Mouse (Mus musculus) layer of hippocampus, postnatal 10 days (tissue): ENCODE data around the gene Camk1d. TPM values are rescaled to one million over a fixed set of nuclear protein-coding genes. Genes with fewer than 3 reads are reported as not detected.
A peak's percentile ranks its signal among the peaks of the same experiment; 100 is the strongest.
"Not testable (repeated sequence)": the region's sequence is repeated elsewhere in the genome, so short reads cannot be mapped to it uniquely, and the experiment has no call there.

Experiments used
- DNase-seq, 2 experiments: peaks; one replicate each; pipeline ENCODE4 v3.0.0; 2021; ENCODE audit warnings: low spot score in 2 of 2
- total RNA-seq, 2 experiments: library from RNA; stranded (reverse); gene quantifications; 2 replicates each; pipeline ENCODE4 v1.2.3; 2021

Gene Camk1d
- total RNA-seq, 2 experiments from 2014 or later = 124 to 128 TPM

DNA sequence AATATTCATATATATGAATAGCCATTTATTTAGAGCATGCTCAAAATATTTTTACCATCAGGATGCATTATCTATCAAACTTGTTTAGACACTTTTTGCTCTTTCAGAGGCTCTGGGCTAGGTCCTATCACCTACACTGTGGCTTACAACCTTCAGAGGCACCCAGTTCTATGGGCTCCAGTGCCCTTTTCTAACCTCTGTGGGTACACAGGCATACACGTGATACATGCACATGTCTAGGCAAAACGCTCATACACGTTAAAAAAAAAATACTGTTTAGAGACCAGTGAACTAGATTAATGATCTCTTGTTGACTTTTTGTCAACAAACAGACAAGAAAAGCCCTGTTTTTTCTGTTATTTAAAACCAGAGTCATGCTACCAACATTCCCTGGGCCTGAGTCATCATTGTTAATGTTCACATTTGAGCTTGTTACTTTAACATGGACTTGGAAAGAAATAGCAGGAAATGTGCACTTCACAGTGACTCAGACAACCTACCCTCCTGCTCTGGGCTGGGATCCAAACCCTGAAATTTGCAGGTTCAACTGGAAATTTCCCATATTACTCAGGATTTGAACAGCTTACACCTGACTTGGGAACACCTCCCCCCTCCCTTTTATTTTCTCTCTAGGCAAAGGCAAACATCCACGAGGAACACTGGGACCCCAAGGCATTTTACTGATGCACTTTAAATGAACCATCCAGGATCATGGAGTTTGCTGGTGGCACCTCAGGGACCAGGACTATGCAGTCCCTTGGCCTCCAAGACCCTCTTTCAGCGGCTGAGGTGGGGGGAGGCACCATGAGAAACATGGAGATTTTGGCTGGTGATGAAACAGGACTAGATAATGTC, 427.9 kb downstream of the Camk1d start:
- no peak for DNase-seq

- no peak for DNase-seq
Measured at GRCm38 (mm10) chr2:5284351-5284750, 430.0 kb downstream of the Camk1d start.

DNA sequence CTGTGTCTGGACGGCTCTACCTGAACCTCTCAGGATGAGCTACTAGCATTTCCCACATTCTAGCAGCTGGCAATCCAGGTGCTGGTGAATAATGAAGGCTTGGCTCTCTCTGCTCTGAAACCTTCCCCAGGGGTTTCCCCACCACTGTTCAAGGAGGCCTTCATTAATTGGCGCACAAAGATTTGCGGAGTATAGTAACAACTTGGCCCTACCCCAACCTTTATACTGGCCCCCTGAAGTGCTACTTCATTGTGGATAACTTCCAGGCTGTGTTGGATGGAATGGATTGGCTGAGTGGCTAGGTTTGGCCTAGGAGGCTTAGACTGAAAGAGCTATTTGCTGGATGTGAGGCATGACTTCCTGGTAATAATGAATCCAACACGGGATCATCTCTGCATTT, 431.7 kb downstream of the Camk1d start:
- no peak for DNase-seq

DNA sequence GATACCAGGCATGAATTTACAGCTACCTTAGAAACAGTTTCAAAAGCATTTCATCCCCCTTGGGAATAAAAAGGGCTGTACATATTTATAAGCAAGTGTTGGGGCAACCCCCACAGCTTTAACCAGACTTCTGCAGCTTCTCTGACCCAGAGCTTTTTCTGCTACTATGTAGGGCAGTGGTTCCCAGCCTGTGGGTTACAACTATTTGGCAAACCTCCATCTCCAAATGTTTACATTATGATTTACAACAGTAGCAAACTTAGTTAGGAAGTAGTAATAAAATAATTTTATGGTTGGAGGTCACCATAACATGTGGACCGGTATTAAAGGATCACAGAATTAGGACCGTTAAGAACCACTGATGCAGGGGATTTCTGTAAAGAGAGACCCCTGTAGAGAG, 446.3 kb downstream of the Camk1d start:
- DNase-seq = no peak

DNA sequence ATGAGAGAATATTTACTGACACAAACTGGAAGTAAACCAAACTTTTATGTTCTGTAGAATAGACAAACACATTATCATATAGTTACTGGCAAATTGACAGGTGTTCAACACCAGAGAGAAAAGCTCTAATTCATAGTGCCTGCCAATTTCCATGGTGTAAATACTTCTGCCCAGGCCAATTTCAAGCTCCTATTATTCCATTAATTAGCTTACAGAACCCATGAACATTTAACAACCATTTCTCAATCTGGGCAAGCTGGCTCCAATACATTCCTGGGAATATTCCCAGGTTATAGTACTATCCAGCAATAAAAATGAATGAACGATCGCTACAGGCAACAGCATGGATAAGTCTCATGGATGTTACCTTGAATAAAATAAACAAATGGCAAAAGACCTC, 452.0 kb downstream of the Camk1d start:
- no peak for DNase-seq

DNA sequence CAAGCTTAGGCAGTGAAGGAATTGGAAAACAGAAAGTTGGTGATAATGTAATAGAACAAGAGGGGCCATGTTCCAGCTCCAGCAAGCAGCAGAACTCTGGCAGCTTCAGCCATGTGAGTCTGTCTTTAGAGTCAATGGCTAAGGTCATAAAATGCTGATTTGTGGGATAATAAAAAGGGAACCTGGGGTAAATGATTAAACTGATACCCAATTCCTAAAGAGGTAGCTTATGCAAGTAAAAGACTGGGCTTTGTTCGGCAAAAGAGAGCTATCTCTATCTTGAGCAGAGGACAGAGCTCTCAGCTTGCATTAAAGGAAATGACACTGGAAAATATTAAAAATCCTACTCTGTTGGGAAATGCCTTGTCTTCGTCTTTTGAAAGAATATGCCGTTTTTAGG, 456.1 kb downstream of the Camk1d start:
- DNase-seq = no peak

- DNase-seq = peak; percentile 80 to 87
Measured at GRCm38 (mm10) chr2:5249969-5250368, 464.3 kb downstream of the Camk1d start.

DNA sequence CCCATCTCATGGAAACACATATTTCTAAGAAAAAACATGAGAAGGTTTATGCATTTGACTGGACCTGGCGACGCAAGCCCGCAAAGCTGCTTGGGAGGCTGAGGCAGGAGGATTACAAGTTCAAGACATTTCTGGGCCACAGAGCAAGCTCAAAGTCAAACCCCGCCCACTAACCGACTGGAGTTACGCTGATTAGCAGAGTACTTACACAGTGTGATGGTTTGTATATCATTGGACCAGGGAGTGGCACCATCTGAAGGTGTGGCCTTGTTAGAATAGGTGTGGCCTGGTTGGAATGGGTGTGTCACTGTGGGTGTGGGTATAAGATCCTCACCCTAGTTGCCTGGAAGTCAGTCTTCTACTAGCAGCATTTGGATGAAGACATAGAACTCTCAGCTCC, 465.1 kb downstream of the Camk1d start:
- not testable (repeated sequence) for DNase-seq

Other genes starting within 250 kb of the Camk1d start
- 10 to 100 TPM; 19.5 to 21.6 TPM for gene Nudt5, start 130.5 kb upstream of the Camk1d start, total RNA-seq
- 100 to 1,000 TPM; 117 to 132 TPM for gene Cdc123, start 130.6 kb upstream of the Camk1d start, total RNA-seq
- 1 to 10 TPM; 1.8 to 2.1 TPM for gene Gm13199, start 148.4 kb upstream of the Camk1d start, total RNA-seq
- gene Sec61a2, start 180.9 kb upstream of the Camk1d start, total RNA-seq = 100 to 1,000 TPM; 103 to 112 TPM
- gene Dhtkd1, start 228.3 kb upstream of the Camk1d start, total RNA-seq = 10 to 100 TPM in 1 of 2 experiments, 1 to 10 TPM in 1; 9.5 to 12.4 TPM
- 10 to 100 TPM; 18.6 to 19.5 TPM for gene Upf2, start 237.0 kb upstream of the Camk1d start, total RNA-seq